Mouse (Mus musculus) cerebral cortex, adult 2 months (tissue): ENCODE measurements around the gene Rbks.

Experiments
- WGBS: fragments of 180-500 bp; shearing (Covaris S2); methylation state at CpG from one replicate; pipeline ENCODE4 v1.1.7; 2018; 5-methylcytosine and 5-hydroxymethylcytosine counted together

The Rbks gene

DNA sequence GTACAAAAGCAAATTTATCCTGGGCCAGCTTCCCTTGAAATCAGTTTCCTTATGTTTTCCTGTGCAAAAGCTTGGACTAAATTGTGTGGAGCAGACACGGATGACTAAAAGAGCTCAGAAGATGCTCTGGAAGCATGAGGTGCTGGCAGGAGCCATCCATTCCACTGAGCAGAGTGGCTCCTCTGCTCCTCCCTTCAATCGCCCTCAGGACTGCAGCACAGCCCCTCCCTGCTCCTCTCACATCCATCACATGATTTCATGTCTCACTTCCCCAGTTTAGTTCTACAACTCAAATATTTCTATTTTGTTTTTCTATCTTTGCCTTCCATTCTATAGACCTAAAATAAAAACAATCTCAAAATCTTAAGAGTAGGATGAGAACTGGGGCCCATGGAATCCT is 26.3 kb downstream of the Rbks start:
- 61% methylated on average over 2 of the region's 2 CpGs for WGBS

DNA sequence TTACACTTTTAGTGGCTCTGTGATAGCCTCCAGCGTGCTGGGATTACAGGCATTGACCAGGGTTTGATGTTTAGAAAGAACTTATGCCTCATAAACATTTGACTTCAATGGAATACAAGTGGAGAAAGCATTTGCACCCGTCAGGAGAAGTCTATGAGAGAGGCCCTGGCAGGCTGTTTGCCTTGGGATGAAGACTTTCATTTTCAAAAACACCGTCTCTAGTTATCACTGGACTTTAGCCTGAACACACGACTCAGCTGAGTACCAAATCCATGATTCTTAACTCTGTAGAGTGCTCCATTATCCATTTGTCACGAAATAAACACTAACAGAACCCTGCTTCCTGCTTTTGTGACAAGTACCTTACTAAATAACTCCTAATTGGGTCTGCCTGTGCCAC is 27.4 kb downstream of the Rbks start:
- 88% methylated on average over 5 of the region's 5 CpGs for WGBS

- 82% methylated on average over 13 of the region's 13 CpGs for WGBS
Measured at GRCm38 (mm10) chr5:31668325-31668968, 29.0 kb downstream of the Rbks start.

DNA sequence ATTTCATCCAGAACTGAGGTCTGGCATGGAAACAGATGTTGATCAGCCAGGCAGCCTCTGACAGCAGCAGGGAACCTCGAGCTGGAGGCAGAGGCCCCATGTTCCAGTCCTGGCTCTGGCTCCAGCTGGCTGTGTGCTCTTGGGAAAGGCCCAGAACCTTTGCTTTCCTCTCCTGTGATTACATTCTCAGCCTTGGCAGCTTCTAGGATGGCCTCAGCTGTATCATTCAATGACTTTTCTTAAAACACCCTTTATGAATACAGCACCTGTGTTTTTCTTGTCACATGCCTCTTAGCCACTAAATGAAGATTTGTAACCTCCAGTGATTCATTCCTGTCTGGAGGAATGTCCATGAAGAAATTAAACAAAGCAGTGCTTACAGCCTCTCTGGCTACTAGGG is 31.3 kb downstream of the Rbks start:
- WGBS = 50% methylated on average over 1 of the region's 1 CpGs

- WGBS = 90% methylated on average over 1 of the region's 1 CpGs
Measured at GRCm38 (mm10) chr5:31655688-31656190, 41.7 kb downstream of the Rbks start.

- 88% methylated on average over 2 of the region's 2 CpGs for WGBS
Measured at GRCm38 (mm10) chr5:31650518-31651288, 46.7 kb downstream of the Rbks start.

DNA sequence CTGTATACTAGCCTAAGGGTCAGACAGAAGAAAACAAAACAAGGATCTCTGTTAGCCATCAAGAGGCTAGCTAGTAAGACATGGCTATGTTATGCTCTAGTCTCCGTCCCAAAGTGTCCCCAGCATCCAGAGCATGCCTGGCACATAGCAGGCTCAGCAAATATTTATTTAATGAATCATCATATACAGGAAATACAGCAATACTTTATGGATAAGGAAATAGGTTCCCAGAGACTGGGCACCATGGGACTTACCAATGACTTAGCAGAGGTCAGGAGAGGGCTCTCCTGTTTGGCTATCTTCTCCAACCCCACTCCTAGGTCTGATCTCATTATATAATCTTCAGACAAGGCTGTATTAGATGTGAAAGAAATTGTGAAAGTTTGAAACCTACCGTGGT is 50.1 kb downstream of the Rbks start:
- WGBS = 89% methylated on average over 2 of the region's 2 CpGs

DNA sequence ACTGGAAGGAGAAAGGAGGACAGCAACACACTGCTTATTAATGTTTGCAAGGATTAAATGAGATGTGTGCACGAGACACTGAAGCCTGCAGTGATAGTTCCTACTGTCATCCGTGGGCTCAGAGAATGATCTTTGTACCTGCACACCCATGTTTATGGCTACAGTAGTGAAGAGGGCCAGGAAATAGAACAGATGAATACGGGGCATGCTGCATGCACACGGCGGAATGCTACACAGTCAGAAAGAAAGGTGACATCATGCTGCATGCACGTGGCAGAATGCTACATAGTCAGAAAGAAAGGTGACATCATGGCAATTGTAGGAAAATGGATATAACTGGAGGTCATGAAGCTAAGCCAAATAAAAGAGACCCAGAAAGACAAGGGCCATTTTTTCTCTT is 50.9 kb downstream of the Rbks start:
- 78% methylated on average over 6 of the region's 6 CpGs for WGBS

DNA sequence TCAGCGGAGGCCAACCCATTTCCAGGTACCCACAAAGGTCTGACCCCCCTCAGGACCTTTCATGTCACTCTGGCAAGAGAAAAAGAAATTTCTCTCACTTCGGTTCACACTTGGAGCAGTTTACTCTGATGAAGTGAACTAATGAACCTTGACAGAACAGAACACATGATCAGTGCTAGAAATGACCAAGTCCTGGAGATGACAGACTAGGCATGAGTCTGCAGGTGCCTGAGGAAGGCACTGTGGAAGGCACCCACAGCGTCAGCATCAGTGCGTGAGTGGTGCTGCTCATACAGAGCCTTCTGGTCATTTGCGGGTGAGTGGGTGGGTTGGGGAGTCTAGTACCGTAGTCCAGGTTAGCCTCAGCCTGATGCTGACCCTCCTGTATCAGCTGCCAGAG is 51.6 kb downstream of the Rbks start:
- 90% methylated on average over 6 of the region's 6 CpGs for WGBS

DNA sequence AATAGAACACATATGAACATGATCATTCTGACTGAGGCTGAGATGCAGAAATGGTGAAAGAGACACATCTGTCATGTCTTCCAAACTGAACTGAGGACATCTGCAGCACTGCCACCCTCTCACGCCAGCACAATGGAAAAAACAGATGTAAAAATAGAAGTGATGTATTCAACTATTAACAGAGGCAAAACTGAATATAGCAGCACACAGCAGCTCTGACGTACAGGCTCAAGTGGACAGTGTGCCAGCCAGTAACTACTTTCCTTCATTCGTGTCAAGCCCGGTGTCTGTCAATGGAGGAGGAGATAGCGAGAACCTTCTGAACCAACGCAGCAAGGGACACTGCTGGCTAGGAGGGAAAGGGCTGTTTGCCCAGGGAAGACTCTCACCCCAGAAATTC is 52.6 kb downstream of the Rbks start:
- WGBS = 67% methylated on average over 6 of the region's 6 CpGs

- WGBS = 77% methylated on average over 4 of the region's 4 CpGs
Measured at GRCm38 (mm10) chr5:31644272-31644671, 53.2 kb downstream of the Rbks start.

GRCm38 (mm10) chr5:31642300-31642699 is 55.1 kb downstream of the Rbks start:
- 96% methylated on average over 3 of the region's 3 CpGs for WGBS

- WGBS = 90% methylated on average over 2 of the region's 2 CpGs
Measured at GRCm38 (mm10) chr5:31640542-31640941, 56.9 kb downstream of the Rbks start.

DNA sequence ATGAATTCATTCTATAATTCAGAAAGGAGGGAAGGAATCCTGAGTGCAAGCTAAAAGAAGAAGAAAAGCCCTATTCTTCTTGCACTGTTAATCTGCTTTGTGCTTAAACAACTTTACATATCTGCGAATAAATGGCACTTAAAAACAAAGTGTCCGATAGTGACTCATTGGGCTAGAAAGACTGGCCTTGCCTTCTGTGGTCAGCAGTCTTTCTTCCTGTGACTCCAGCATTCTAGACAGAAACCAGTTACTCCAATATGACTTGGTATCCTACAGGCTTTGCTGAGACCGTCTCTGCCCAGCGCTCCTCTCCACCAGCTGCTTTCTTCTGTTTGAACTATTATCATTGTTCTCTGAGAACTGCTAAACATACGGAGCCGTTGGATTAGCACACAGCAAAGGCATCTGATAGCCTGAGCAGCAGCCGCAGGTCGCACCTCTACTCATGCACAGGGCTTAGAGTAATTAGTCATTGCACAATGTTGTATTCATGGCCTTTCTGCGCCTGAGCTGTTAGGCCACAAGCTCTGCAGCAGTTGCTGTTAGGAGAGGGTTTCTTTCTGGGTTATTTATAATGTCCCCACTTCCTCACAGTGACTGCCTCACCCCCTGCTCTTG is 60.7 kb downstream of the Rbks start:
- 76% methylated on average over 9 of the region's 9 CpGs for WGBS

DNA sequence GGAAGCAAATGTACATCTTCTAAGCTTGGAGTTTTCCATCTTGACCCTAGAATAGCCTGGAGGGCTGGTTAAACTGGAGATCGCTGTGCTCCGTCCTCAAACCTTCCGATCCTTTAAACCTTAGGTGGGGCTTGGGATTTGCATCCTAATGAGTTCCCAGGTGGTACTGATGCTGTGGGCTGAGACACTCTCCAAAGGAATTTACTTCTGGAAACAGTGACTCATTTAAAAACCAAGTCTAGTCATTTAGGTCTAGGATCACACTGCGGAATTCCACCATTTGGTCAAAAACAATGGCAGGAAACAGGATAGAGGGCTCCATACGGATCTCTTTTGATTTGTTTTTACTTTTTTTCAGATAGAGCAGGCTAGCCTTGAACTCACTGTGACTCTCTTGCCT is 62.7 kb downstream of the Rbks start:
- WGBS = 83% methylated on average over 5 of the region's 5 CpGs

DNA sequence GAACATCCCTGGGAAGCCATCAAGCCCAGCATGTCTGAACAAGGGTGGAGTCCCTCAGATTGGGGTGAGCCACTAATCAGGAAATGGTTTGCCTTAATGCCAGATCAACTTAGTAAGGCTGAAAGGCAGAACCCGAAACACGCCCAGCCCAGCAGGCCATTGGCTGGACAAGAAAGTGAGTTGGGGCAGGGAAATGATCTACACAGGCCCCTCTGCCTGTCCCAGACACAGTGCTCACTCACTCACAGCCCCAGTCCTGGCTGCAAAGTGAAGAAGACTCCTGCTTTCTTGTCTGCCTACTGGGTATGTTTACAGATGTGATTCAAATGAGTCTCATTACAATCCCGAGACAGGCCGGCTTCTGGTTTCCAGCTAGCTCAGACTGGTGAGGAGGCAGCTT is 63.3 kb downstream of the Rbks start:
- WGBS = 82% methylated on average over 4 of the region's 4 CpGs

GRCm38 (mm10) chr5:31631169-31631568 is 66.3 kb downstream of the Rbks start:
- 97% methylated on average over 4 of the region's 4 CpGs for WGBS

GRCm38 (mm10) chr5:31630064-31630463 is 67.4 kb downstream of the Rbks start:
- WGBS = 61% methylated on average over 5 of the region's 5 CpGs

- WGBS = 91% methylated on average over 8 of the region's 8 CpGs
Measured at GRCm38 (mm10) chr5:31628555-31628954, 68.9 kb downstream of the Rbks start.

DNA sequence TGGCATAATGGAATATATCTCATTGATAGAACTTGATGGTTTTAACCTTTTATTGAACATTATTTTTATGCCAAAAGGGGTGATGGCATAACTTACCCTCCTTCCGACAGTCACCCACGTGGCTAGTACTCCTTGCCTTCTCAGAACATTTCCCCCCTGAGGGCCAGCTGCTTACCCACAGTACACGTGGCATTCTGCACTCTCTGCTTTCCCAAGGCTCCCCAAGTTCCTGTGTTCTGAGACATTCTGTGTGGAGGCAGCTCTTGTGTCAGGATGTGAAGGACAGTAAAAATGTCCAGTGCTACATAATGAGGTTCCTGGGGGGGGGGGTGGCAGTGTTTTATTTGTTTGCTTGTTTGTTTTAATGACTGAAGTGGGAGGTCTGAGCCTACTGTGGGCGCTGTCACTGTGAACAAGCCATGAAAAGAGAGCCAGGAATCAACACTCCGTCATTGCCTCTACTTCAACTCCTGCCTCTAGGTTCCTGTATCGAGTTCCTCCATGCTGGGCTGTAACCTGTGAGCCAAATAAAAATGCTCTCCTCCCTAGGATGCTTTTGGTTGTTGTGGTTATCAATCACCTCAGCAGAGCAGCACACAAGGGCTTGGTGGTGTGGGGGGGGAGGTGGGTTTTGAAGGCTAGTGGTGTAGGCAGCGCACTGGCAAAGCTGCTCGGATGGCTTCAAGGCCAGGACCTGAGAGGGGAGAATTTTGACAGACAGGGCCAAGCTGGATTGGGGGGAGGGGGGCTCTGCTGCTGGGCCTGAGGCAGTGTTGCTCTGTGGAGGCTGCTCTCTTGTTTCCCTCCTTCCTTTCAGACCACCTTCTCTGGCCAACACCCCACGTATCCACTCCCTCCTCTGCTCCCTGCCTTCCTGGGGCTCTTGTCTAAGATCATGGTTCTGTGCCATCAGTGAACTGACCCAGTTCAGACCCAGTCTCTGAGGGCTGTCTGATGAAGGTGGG is 69.6 kb downstream of the Rbks start:
- WGBS = 77% methylated on average over 9 of the region's 9 CpGs

GRCm38 (mm10) chr5:31627117-31627516 is 70.3 kb downstream of the Rbks start:
- WGBS = 62% methylated on average over 3 of the region's 3 CpGs

- 81% methylated on average over 3 of the region's 3 CpGs for WGBS
Measured at GRCm38 (mm10) chr5:31620326-31620725, 77.1 kb downstream of the Rbks start.
